Mouse (Mus musculus): ENCODE measurements at regions not wholly inside any gene's neighbourhood (a gene's known extent, or its start where the extent isn't known, plus 50 kb on each side); places are given as distances from the start of the nearest gene placed in this dataset.

DNA sequence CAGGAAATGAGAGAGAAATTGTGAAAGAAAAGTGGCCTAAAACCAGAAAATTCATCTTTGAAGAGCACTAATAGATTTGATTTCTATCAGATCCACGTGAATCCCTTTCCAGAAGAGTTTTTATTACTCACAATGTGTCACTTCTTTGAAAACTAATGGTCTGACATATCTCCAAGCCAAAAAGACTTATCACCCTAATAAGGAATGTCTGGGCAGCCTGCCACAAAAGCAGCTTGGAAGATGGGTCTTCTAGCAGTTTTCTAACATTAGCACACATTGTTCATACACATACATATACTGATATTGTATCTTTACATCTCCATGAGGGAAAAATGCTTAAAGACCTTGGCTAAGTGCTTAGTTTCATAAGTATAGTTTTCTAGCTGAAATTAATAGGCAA lies 337.8 kb upstream of the Cd180 start:
- no peak for DNase-seq (ENCODE audit: low spot score in 2 of 2)

DNA sequence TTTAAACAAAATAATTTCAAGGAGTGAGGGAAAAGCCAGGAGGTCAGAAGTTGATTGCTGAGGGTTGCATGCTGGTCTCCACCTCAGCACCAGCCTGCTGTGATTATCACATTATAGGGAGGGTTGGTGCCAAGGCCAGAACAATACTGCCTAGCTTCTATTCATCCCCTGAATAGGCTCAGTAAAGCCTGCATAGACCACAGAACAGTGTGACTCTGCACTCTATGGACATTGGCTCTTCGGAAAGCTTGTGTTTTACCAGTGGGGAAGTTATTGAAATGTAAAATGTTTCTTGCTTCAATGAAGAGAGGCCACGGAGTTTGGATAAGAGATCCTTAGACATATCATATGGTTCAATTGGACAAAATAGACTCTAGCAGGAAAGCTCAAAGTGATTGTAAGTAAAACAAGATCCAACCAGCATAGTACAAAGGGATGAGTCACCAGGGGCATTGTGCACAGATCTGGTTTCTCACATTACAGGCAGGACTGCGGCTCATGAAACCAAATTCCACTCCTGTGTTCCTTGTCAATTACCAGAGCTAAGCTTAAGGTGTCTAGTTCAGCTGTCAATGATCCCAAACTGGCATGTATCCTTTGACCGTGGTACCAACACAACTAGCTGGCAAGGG lies 320.8 kb upstream of the Cd180 start:
- DNase-seq (ENCODE audit: low spot score in 2 of 2) = no peak

DNA sequence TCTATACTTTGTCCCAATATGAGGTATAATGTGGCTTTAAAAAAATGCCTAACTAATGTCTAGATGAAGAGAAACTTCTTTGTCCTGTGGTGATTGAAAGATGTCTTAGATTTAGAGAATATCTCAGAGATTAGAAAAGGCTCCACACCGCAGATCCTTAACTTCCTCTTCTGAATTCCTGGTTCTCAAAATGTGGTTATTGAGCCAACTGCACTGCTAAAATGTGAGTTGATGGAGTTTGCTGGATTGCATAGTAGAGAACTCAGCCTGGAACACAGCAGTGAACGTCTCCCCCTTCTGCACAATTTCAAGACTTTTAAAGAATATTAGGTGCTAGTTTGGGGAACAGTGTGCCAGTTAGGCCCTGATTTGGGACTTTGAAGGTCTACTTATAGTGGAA lies 312.7 kb upstream of the Cd180 start:
- no peak for DNase-seq (ENCODE audit: low spot score in 2 of 2)

DNA sequence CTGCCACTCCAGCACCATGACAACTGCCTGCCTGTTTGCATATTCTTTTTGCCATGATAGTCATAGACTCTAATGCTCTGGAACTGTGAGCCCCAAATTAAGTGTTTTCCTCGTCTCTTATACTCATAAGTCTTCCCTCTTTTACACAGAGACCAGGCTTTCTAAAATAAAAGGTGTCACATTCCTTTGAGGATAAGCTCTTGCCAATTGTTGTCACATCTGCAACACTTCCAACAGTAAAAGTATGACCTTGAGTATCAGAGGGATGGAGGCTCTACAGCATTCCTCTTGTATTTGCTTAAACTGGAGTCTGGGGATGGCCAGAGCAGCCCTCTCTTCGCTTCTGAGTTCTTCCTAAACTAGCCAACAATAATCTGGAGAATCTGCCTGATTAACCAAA lies 301.4 kb upstream of the Cd180 start:
- DNase-seq (ENCODE audit: low spot score in 2 of 2) = no peak

GRCm38 (mm10) chr13:102392868-102393661 lies 300.3 kb upstream of the Cd180 start:
- DNase-seq (ENCODE audit: low spot score in 2 of 2) = no peak

- DNase-seq (ENCODE audit: low spot score in 2 of 2) = no peak
Measured at GRCm38 (mm10) chr13:102393662-102393970, 299.7 kb upstream of the Cd180 start.

GRCm38 (mm10) chr13:102394057-102394456 lies 299.3 kb upstream of the Cd180 start:
- no peak for DNase-seq (ENCODE audit: low spot score in 2 of 2)

- DNase-seq (ENCODE audit: low spot score in 2 of 2) = no peak
Measured at GRCm38 (mm10) chr13:102397411-102397810, 295.9 kb upstream of the Cd180 start.

DNA sequence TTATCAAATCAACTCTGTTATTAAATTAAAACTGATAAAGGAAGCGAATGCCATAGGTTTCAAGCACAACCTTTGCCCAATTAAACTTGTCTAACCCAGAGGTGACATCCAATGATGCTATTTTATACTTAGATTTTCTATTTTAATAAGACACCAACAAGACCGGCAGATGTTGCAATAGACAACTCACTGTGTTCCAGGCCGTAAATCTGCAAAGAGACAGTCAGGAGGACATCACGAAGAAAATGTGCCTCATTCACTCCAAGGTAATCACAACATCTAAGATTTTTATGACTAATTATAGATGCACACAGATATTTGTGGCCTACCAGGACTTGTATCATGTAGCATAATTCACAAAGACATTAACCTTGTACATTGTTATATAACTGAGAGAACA lies 281.5 kb upstream of the Cd180 start:
- no peak for DNase-seq (ENCODE audit: low spot score in 2 of 2)

- no peak for DNase-seq (ENCODE audit: low spot score in 2 of 2)
Measured at GRCm38 (mm10) chr13:102434372-102434954, 258.9 kb upstream of the Cd180 start.

GRCm38 (mm10) chr13:102442676-102443075 lies 250.7 kb upstream of the Cd180 start:
- DNase-seq (ENCODE audit: low spot score in 2 of 2) = no peak

- DNase-seq (ENCODE audit: low spot score in 2 of 2) = no peak
Measured at GRCm38 (mm10) chr13:102447310-102447709, 246.0 kb upstream of the Cd180 start.

DNA sequence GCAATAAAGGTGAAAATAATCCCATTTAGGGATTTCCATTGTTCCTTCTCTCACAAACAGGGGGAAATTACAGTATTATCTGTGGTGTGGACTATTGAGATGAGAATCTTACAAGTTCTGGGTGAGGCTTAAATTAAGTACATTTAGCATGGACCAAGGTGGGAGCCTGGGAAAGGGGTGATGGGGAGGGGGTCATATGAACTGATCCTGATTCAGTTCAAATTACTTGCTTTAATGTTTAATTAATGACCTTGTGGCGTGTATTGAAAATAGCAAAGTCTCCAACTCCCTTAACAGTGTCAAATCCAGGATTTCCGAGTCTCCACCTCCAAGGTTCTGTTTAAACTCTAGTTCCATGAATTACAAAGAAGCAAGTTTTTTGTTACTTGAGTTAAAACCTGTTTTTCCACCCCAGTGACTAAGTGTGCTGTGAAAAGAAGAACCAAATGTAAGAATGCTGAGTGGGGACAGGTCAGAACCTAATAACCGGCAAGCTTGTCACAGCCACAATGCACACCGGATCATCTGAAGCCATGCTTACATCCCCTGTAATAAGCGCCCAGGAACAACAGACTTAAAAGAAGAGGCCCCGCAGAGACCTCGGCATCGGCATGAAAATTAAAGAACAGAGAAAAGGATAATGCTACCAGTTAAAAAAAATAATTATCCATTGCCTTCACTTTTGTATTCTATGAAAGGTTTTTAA lies 243.8 kb upstream of the Cd180 start:
- DNase-seq (ENCODE audit: low spot score in 2 of 2) = no peak

DNA sequence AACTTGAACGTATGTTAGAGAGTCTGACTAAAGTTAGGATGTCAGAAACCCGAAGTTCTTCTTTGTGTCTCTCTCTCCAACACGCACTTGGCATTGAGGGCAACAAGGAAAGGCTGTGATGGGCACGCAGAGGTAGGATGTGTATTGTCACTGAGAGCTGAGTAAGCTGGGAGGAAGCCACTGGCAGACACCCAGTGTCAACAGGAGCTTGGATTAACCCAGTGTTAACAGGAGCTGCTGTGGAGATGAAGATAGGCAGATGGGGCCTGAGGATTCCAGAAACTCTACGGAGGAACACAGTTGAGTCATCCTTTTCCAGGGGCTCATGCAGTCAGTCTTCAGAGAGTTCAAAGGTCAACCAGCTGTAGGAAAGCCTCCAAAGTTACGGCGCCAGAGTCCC lies 242.2 kb upstream of the Cd180 start:
- no peak for DNase-seq (ENCODE audit: low spot score in 2 of 2)

DNA sequence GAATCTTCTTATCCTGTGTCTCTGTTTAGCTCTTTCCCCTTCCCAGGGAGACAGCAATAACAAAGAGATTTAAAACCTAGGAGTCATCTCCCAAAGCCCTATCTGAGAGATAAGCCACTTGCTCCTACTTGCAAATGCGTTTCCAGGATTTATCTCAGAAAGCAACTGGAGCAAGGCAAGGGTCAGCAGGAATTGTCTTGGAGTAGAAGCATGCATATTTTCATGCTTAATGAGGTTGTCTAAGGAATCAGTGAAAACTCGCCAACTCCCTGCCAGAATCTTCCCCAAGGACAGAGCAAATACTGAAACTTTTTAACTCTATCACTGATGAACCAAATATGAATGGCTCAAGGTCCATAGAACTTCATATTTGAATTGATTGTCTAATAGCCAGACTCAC lies 234.6 kb upstream of the Cd180 start:
- DNase-seq (ENCODE audit: low spot score in 2 of 2) = no peak

DNA sequence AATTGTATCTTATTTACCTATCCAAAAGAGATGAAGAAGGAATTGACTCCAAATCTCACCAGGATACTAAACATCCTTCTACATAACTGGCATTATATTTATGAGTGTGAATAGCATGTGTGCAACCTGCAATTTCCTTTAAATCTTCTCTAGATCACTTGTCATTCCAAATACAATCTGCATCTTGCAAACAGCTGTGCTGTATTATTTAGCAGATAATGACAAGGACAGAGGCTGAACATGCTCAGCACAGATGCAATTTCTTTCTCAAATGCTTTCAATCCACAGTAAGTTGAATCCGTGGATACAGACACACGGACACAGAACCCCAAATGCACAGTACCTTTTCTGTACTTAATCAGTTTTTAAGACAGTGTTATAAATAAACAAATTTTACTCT lies 229.4 kb upstream of the Cd180 start:
- no peak for DNase-seq (ENCODE audit: low spot score in 2 of 2)

DNA sequence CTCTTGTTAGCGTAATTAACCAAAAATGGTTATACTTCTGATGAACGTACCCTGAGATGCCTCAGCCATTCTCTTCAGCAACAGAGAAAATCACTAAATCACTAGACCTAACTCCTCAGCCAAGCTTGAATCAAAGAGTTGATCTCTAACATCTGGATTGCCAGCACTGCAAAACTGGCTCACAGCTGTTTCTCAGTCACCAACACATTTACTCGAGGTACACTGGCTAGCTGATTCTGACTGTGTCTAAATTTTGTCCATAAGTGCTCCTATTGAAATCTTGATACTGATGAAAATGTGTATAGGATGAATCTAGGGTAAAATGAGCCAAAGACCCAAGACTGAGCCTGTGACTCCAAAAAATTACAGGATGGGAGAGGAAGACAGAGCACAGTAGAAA lies 211.5 kb upstream of the Cd180 start:
- no peak for DNase-seq (ENCODE audit: low spot score in 2 of 2)

GRCm38 (mm10) chr13:102482451-102482850 lies 210.9 kb upstream of the Cd180 start:
- no peak for DNase-seq (ENCODE audit: low spot score in 2 of 2)

DNA sequence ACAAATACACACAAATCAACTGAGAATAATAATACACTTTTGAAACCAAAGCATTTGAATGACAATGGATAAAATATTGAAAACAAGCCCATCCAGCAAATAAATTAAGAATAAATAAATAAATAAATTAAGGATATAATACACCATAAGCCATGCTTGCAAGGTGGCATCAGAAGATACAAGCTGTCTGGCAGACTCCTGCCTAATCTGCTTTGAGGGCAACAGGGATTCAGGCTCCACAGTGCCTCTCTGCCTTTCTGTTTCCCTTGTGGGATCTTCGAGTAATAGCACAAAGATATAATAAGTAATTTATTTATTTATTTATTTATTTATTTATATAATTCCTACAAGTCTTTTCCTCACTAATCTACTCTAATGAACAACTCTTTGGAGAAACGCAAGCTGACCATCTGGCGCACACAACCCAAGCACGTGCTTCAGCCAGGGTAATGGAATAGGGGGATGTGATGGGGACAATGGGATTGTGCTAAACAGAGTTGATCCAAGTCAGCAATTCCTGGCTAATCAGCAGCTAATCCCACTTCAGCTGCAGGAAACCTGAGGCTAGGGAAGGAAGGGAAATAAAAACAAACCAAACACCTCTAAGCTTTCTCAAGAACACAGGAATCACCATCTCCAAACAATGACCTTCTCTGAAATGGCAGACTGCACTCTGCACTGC lies 205.8 kb upstream of the Cd180 start:
- DNase-seq (ENCODE audit: low spot score in 2 of 2) = no peak

- DNase-seq (ENCODE audit: low spot score in 2 of 2) = no peak
Measured at GRCm38 (mm10) chr13:102491370-102491769, 202.0 kb upstream of the Cd180 start.

DNA sequence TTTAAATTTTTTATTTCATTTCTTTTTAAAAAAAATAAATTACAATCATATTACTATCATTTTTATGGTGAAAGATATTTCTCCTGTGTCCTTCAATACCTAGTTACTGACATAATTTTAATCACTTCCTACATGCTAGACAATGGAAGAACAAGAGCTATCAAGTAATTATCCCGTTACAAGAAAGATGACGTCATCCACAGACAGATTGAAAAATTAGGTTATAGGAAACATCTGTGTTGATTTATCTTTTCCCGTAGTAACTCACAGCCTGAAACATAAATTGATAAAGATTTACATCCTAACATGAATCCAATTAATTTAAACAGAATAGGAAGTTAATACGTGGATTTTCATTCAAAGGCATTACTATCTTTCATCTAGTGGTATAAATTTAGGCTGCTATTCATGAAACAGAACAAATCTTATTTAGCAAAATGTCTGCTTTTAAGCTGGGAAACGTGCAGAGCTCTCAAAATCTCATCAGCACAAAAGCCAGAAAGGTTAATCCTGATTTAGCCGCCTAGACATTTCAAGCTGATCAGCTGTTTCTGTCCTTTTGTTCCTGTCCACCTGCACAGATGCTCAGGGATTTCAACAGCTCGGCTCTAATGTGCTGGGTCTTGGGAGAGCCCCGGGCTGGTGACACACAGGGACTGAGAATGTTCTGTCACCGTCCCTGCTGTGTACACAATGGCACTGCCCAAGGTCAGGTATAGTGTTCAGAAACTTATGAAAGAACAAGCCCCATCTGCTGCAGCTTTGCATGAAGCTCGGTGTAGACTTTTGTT lies 189.0 kb upstream of the Cd180 start:
- no peak for DNase-seq (ENCODE audit: low spot score in 2 of 2)

Data from thymus, postnatal 10 days (tissue).